Mouse (Mus musculus) bone marrow macrophage, adult 2 months (primary cell): ENCODE measurements around the gene Mad1l1. TPM values are rescaled to one million over a fixed set of nuclear protein-coding genes. Genes with fewer than 3 reads are reported as not detected.

ENCODE experiments used
- H3K27ac ChIP-seq: 2 replicates; pipeline ENCODE4 v1.5.1; 2012; ENCODE audit warnings: low read depth, low read length; ENCODE audit not compliant: insufficient read depth
- H3K4me1 ChIP-seq: 2 replicates; pipeline ENCODE4 v1.6.1; 2012; ENCODE audit warnings: low read length; ENCODE audit not compliant: control insufficient read depth, insufficient read depth
- H3K4me3 ChIP-seq: 2 replicates; pipeline ENCODE4 v1.5.1; 2012; ENCODE audit warnings: mild to moderate bottlenecking, low read length, moderate library complexity; ENCODE audit not compliant: insufficient read depth
- CTCF ChIP-seq: IDR thresholded peaks from 2 replicates; pipeline ENCODE4 v1.5.1; 2012; ENCODE audit warnings: low read depth, mild to moderate bottlenecking, low read length, moderate library complexity
- POLR2A ChIP-seq: IDR thresholded peaks from 2 replicates; pipeline ENCODE4 v1.6.1; 2012; ENCODE audit warnings: mild to moderate bottlenecking, low read depth, low read length, borderline replicate concordance
- polyA plus RNA-seq: library from polyadenylated mRNA; stranded (reverse); fragments of >200 nt; gene quantifications from 2 replicates; pipeline ENCODE4 v1.2.4, GENCODE M21; 2012; ENCODE audit not compliant: missing spikeins, insufficient read depth, insufficient read length

Gene Mad1l1
- polyA plus RNA-seq, 1 experiment, result 16.5 TPM

DNA sequence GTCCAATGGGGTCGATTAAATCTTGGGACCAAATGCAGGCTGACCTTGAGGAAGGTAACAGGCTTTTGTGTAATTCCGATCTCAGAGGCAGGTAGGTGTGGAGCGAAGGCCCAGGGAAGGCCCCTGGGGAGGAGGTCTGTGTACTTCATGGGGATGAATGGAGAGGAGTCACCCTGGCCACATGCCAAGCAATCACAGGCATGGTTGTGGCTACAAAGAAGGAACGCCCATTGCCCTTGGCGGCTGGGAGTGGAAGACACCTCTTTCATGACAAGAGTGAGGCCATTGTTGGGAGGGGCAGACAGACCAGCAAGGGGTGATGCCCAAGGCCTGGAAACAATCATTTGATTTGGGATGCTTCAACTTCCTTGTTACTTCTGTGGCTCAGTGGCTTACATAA, 252.8 kb downstream of the Mad1l1 start:
- TF ChIP-seq POLR2A (no peak), CTCF (no peak)
- H3K27ac ChIP-seq, result no peak overlapping the region
- H3K4me3 ChIP-seq, result no peak overlapping the region
- H3K4me1 ChIP-seq, result no peaks in the 10 kb centered on the region

DNA sequence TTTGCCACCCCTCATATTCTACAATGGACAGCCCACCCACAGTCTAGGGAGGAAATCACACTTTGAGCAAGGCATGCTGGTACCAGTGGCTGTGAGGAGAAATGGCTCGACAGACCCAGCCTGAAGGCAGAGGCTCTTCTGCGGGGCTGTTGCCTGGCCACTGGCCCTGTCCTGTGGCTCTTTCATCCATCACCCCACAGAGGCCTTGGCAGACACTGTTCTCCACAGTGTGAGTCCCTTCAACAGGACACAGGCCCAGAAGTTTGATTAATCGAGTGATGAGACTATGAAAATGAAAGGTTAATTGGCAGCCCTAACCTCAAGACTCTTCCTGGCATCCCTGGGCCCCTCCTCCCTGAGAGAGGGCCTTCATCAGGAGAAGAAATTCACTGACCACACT, 253.3 kb downstream of the Mad1l1 start:
- Histone ChIP-seq H3K4me1 (no peaks in the 10 kb centered on the region), H3K27ac (no peak overlapping the region), H3K4me3 (no peak overlapping the region)
- TF ChIP-seq POLR2A (no peak), CTCF (no peak)

DNA sequence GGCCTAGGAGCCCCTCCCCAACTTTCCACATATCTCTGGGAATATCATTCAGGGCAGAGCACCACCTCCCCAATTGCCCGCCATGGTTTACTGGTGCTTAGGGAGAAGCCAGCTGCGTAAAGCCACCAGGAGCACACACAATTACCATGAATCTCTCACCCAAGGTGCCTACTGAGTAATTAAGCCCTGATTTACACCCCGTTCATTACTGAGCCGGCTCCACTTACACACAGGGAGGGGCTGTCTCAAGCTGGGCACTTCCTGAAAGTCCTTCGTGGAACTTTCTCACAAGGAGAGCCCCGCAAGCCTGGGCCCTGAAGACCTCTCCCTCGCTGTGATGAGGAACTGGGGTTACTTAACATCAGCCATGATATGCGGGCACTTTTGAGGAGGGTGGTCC, 254.6 kb downstream of the Mad1l1 start:
- Histone ChIP-seq H3K4me3 (no peak overlapping the region), H3K4me1 (no peaks in the 10 kb centered on the region), H3K27ac (no peak overlapping the region)
- no peak for TF ChIP-seq POLR2A
- no peak for TF ChIP-seq CTCF

- TF ChIP-seq CTCF (no peak), POLR2A (no peak)
- Histone ChIP-seq H3K4me3 (no peak overlapping the region), H3K27ac (no peak overlapping the region), H3K4me1 (no peaks in the 10 kb centered on the region)
Observed at GRCm38 (mm10) chr5:140066281-140066680, 255.1 kb downstream of the Mad1l1 start.

DNA sequence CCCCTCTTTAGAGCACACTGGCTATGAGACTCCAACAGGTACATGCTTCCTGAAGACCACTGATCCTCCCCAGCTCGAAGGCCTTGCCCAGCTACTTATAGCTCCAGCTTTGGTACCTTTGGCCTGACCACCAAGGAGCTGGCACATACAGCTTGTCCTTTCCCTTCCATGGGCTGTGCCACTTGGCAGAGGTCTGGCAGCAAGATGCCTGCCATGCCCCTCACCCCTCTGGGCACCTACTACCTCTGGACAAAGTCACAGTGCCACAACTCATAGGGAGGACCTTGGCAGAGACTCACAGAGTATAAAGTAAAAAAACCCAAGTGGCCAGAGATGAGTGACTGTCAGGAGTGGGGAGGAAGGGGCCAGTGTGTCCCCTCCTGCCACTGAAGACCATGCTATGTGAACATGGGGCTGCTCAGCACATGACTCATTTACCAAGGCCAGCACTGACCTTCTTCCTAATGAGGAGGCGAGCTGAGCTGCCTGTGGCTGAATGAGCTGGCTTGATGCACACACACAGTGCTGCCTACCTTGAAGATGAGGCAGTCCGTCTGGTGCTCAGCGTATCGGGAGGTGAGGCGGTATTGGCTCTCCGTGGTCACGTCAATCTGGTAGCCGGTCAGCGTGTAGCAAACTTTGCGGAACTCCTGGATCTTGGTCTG, 255.9 kb downstream of the Mad1l1 start:
- TF ChIP-seq POLR2A, result no peak
- no peak for TF ChIP-seq CTCF
- Histone ChIP-seq H3K4me3 (no peak overlapping the region), H3K4me1 (no peaks in the 10 kb centered on the region), H3K27ac (no peak overlapping the region)

GRCm38 (mm10) chr5:140064521-140064920, 256.8 kb downstream of the Mad1l1 start:
- Histone ChIP-seq H3K4me1 (no peaks in the 10 kb centered on the region), H3K4me3 (no peak overlapping the region), H3K27ac (no peak overlapping the region)
- no peak for TF ChIP-seq CTCF
- no peak for TF ChIP-seq POLR2A

DNA sequence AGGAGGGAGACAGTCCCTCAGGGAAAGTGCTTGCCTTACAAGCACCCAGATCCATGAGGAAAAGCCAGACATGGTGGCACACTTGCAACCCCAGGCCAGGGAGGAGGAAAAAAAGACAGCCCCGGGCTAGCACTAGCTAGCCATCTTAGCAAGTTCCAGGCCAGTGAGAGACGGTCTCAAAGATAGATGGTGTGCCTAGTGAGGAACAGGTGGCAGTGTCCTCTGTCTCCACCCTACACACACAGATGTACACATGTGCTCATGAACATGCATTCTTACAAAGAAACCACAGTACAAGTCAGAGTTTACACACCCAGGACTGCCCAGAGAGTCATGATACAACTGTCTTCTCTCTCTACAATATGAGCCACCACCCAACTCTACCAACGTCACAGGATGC, 258.5 kb downstream of the Mad1l1 start:
- Histone ChIP-seq H3K4me3 (no peak overlapping the region), H3K27ac (no peak overlapping the region), H3K4me1 (no peaks in the 10 kb centered on the region)
- no peak for TF ChIP-seq POLR2A
- no peak for TF ChIP-seq CTCF

DNA sequence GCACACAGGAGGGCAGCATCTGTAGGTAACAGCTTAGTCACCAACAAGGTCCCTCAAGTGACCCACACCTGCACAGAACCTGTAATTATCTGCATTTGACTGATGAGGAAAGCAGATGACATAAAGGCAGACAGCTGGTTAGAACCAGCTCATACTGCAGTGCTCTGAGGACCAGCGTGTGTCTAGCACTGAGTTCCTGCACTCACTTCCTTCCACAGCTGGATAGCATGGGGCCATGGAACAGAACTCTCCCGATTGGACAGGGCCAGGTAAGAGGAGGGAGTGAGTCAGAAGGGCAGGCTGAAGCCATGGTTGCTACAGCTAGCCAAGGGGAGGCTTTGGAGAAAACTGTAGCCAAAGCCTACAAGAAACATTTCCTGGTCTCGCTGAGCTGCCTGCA, 259.0 kb downstream of the Mad1l1 start:
- H3K27ac ChIP-seq, result no peak overlapping the region
- no peaks in the 10 kb centered on the region for H3K4me1 ChIP-seq
- no peak overlapping the region for H3K4me3 ChIP-seq
- TF ChIP-seq POLR2A (no peak), CTCF (no peak)

DNA sequence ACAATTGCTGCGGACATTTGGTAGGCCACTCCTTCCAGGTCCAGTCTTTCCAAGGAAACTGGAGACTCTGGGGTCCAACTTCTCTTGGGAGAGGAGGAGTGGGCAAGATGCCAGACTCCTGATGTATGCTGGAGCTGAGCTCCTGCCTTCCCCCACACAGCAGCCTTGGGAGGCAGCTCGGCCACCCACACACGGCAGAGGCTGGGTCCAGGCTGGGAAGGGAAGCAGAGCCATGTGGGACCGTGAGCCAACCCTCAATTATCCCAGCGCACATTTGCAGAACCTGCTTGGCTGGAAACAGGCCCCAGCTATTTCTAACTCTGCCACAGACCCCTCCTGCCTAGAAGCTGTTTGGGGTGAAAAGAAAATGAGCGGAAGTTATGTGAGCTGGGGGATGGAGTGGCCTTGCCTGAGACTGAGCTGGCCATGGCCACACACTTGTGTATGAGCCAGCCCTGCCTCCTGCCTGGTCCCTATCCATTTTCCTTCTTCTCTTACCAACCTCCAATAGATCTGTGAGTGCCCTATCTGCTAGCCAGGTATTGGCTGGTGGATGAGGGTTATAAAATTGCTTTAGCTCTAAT, 260.0 kb downstream of the Mad1l1 start:
- TF ChIP-seq CTCF (no peak), POLR2A (no peak)
- no peaks in the 10 kb centered on the region for H3K4me1 ChIP-seq
- H3K27ac ChIP-seq, result no peak overlapping the region
- no peak overlapping the region for H3K4me3 ChIP-seq

GRCm38 (mm10) chr5:140056291-140056690, 265.1 kb downstream of the Mad1l1 start:
- no peaks in the 10 kb centered on the region for H3K4me1 ChIP-seq
- H3K27ac ChIP-seq, result no peak overlapping the region
- no peak for TF ChIP-seq POLR2A
- no peak for TF ChIP-seq CTCF
- H3K4me3 ChIP-seq, result no peak overlapping the region

DNA sequence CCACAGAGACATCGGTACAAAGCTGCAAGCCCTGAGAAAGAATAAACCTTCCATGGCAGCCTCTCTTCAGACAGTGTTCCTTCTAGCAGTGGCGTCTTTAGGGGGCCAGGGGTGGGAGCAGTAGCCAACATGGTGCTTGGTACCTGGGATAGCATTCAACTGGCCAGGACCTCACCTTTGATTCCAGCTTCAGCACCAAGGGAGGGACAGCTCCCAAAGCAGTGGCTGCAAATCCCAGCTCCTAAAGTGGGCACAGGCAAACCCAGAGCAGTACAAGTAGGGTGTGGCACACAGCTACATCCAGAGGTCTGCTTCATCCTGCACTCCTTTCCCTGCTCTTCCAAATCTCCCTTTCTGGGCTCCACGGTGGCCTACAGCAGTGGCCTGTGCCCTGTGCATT, 265.9 kb downstream of the Mad1l1 start:
- TF ChIP-seq CTCF (no peak), POLR2A (no peak)
- H3K27ac ChIP-seq, result no peak overlapping the region
- H3K4me1 ChIP-seq, result no peaks in the 10 kb centered on the region
- no peak overlapping the region for H3K4me3 ChIP-seq
